Mouse (Mus musculus) lung, adult 18-20 months (tissue): ENCODE results near the gene Vamp2.

ENCODE experiments used
- DNase-seq, 2 experiments: peaks; one replicate each; pipeline ENCODE4 v3.0.0; 2022; ENCODE audit warnings: mixed read lengths in 2 of 2

Vamp2 gene

GRCm38 (mm10) chr11:69135361-69135760 lies 47.1 kb downstream of the Vamp2 start:
- no peak for DNase-seq
